Mouse (Mus musculus) heart, embryonic 13.5 days (tissue): ENCODE results near the gene H2al1b. TPM values are rescaled to one million over a fixed set of nuclear protein-coding genes. Genes with fewer than 3 reads are reported as not detected.
"Not testable (repeated sequence)": the region's sequence is repeated elsewhere in the genome, so short reads cannot be mapped to it uniquely, and the experiment has no call there.

Experiments
- ATAC-seq: fragments of 200-750 bp; cut with Nextera tagmentation; 2 replicates; pipeline ENCODE4 v1.8.0; 2017; ENCODE audit warnings: moderate TSS enrichment; ENCODE audit not compliant: insufficient number of reproducible peaks, low FRiP score, low TSS enrichment; ENCODE audit errors: extremely low read depth
- H3K27ac ChIP-seq: fragments of 300-500 bp; sonication (generic); replicated peaks from 2 replicates; pipeline ENCODE4 v1.5.1; 2015; ENCODE audit warnings: moderate library complexity, mild to moderate bottlenecking, inconsistent platforms
- H3K27me3 ChIP-seq: fragments of 300-500 bp; sonication (generic); replicated peaks from 2 replicates; pipeline ENCODE4 v1.6.1; 2015; ENCODE audit warnings: mild to moderate bottlenecking, inconsistent platforms
- H3K36me3 ChIP-seq: fragments of 300-500 bp; sonication (generic); 2 replicates; pipeline ENCODE4 v1.6.1; 2015; ENCODE audit warnings: mild to moderate bottlenecking, inconsistent platforms
- H3K4me1 ChIP-seq: fragments of 300-500 bp; sonication (generic); 2 replicates; pipeline ENCODE4 v1.6.1; 2015; ENCODE audit warnings: inconsistent platforms
- H3K4me2 ChIP-seq: fragments of 300-500 bp; sonication (generic); 2 replicates; pipeline ENCODE4 v1.6.1; 2015; ENCODE audit warnings: inconsistent platforms, mild to moderate bottlenecking, moderate library complexity
- H3K4me3 ChIP-seq: fragments of 300-500 bp; sonication (generic); 2 replicates; pipeline ENCODE4 v1.5.1; 2015; ENCODE audit warnings: moderate library complexity, mild to moderate bottlenecking, inconsistent platforms
- H3K9ac ChIP-seq: fragments of 300-500 bp; sonication (generic); 2 replicates; pipeline ENCODE4 v1.6.1; 2015; ENCODE audit warnings: inconsistent platforms, mild to moderate bottlenecking, moderate library complexity
- H3K9me3 ChIP-seq: fragments of 300-500 bp; sonication (generic); 2 replicates; pipeline ENCODE4 v1.6.1; 2016; ENCODE audit warnings: inconsistent platforms
- WGBS: fragments of 180-500 bp; shearing (Covaris S2); methylation state at CpG from one replicate; pipeline ENCODE4 v1.1.7; 2015; ENCODE audit warnings: mixed read lengths; 5-methylcytosine and 5-hydroxymethylcytosine counted together
- polyA plus RNA-seq: library from polyadenylated mRNA; unstranded; fragments of >200 nt; fragmentation: Nextera tagmentation; extraction: Ambion mirVana; gene quantifications from 2 replicates; pipeline ENCODE4 v1.2.1, GENCODE M21; 2015

H2al1b gene
- polyA plus RNA-seq, 1 experiment from 2014 or later = not detected

- WGBS = 63% methylated on average over 4 of the region's 4 CpGs
- peaks cover 7% of the 10 kb centered on the region; the same call in 1 of the 2 replicates for H3K4me1 ChIP-seq
- H3K9ac ChIP-seq = no peak overlapping the region
- ATAC-seq = no peak
- H3K9me3 ChIP-seq = no peaks in the 10 kb centered on the region
- H3K4me3 ChIP-seq = no peak overlapping the region
- H3K4me2 ChIP-seq = no peak overlapping the region
- H3K36me3 ChIP-seq = no peaks in the 10 kb centered on the region
- no peak overlapping the region for H3K27ac ChIP-seq
- H3K27me3 ChIP-seq = peaks cover 18% of the 10 kb centered on the region; the same call in 1 of the 2 replicates
Observed at GRCm38 (mm10) chrX:11289244-11289643, 13.0 kb upstream of the H2al1b start.

DNA sequence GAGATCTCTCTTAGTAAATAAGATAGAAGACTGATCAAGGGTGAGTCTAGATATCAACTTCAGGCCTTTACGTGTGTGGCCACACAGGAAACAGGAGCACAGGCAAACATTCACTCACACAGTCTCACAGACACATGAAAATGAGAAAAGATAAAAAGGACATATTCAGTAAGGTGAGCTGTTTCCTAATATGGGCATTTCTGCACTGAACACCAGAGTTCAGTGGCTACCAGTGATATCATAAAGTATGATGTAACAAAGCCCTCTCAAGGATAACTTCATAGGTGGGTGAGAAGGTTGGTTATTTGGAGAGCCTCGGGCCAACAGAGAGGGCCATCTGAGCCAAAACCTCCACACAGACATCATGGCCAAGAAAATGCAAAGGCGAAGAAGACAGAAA, 3.3 kb upstream of the H2al1b start, which contains the start of gene H2al1a:
Gene H2al1a (plus strand): TSS at position 301 of the 400 bp plus-strand sequence.
- not testable (repeated sequence) for H3K27me3 ChIP-seq, H3K9ac ChIP-seq, H3K4me2 ChIP-seq, ATAC-seq, H3K9me3 ChIP-seq, H3K27ac ChIP-seq, H3K4me3 ChIP-seq, H3K4me1 ChIP-seq, H3K36me3 ChIP-seq
- no CpG with 5 or more reads among the region's 3 CpGs for WGBS

DNA sequence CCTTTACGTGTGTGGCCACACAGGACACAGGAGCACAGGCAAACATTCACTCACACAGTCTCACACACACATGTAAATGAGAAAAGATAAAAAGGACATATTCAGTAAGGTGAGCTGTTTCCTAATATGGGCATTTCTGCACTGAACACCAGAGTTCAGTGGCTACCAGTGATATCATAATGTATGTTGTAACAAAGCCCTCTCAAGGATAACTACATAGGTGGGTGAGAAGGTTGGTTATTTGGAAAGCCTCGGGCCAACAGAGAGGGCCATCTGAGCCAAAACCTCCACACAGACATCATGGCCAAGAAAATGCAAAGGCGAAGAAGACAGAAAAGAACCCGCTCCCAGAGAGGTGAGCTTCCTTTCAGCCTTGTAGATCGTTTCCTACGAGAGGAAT, 3.1 kb downstream of the H2al1b start, which contains the start of gene H2al1c:
Gene H2al1c (plus strand): TSS at position 301 of the 400 bp plus-strand sequence.
- not testable (repeated sequence) for H3K4me1 ChIP-seq, H3K27me3 ChIP-seq, H3K4me3 ChIP-seq, H3K27ac ChIP-seq, H3K9ac ChIP-seq, H3K9me3 ChIP-seq, ATAC-seq, H3K4me2 ChIP-seq, H3K36me3 ChIP-seq
- 83% methylated on average over 2 of the region's 6 CpGs for WGBS

- H3K27me3 ChIP-seq, H3K9me3 ChIP-seq, H3K9ac ChIP-seq, H3K4me2 ChIP-seq, H3K4me1 ChIP-seq, ATAC-seq, H3K4me3 ChIP-seq, H3K27ac ChIP-seq, H3K36me3 ChIP-seq: not testable (repeated sequence)
- no CpG with 5 or more reads among the region's 6 CpGs for WGBS
Observed at GRCm38 (mm10) chrX:11308524-11308923, 6.3 kb downstream of the H2al1b start, which contains the start of gene H2al1d. TSS of gene H2al1d (plus strand) at chrX:11308824.

- H3K9me3 ChIP-seq, H3K27ac ChIP-seq, H3K4me2 ChIP-seq, H3K9ac ChIP-seq, H3K4me1 ChIP-seq, ATAC-seq, H3K4me3 ChIP-seq, H3K27me3 ChIP-seq, H3K36me3 ChIP-seq: not testable (repeated sequence)
- WGBS = no CpG with 5 or more reads among the region's 3 CpGs
Observed at GRCm38 (mm10) chrX:11311634-11312033, 9.4 kb downstream of the H2al1b start, which contains the start of gene H2al1e. TSS of gene H2al1e (plus strand) at chrX:11311934.

GRCm38 (mm10) chrX:11314858-11315257, 12.6 kb downstream of the H2al1b start, which contains the start of gene H2al1f:
TSS of gene H2al1f (plus strand) at chrX:11315158.
- not testable (repeated sequence) for H3K36me3 ChIP-seq, H3K9me3 ChIP-seq, ATAC-seq, H3K4me1 ChIP-seq, H3K4me2 ChIP-seq, H3K27me3 ChIP-seq, H3K9ac ChIP-seq, H3K27ac ChIP-seq, H3K4me3 ChIP-seq
- no CpG with 5 or more reads among the region's 6 CpGs for WGBS

DNA sequence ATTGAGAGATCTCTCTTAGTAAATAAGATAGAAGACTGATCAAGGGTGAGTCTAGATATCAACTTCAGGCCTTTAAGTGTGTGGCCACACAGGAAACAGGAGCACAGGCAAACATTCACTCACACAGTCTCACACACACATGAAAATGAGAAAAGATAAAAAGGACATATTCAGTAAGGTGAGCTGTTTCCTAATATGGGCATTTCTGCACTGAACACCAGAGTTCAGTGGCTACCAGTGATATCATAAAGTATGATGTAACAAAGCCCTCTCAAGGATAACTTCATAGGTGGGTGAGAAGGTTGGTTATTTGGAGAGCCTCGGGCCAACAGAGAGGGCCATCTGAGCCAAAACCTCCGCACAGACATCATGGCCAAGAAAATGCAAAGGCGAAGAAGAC, 15.7 kb downstream of the H2al1b start, which contains the start of gene H2al1g:
Gene H2al1g (plus strand): TSS at position 301 of the 400 bp plus-strand sequence.
- not testable (repeated sequence) for H3K27me3 ChIP-seq, H3K9ac ChIP-seq, H3K4me1 ChIP-seq, ATAC-seq, H3K4me2 ChIP-seq, H3K9me3 ChIP-seq, H3K4me3 ChIP-seq, H3K27ac ChIP-seq, H3K36me3 ChIP-seq
- no CpG with 5 or more reads among the region's 3 CpGs for WGBS

- H3K4me3 ChIP-seq, H3K9me3 ChIP-seq, H3K27ac ChIP-seq, H3K4me1 ChIP-seq, H3K36me3 ChIP-seq, ATAC-seq, H3K4me2 ChIP-seq, H3K9ac ChIP-seq, H3K27me3 ChIP-seq: not testable (repeated sequence)
- WGBS = no CpG with 5 or more reads among the region's 6 CpGs
Observed at GRCm38 (mm10) chrX:11321192-11321591, 19.0 kb downstream of the H2al1b start, which contains the start of gene H2al1h. TSS of gene H2al1h (plus strand) at chrX:11321492.

DNA sequence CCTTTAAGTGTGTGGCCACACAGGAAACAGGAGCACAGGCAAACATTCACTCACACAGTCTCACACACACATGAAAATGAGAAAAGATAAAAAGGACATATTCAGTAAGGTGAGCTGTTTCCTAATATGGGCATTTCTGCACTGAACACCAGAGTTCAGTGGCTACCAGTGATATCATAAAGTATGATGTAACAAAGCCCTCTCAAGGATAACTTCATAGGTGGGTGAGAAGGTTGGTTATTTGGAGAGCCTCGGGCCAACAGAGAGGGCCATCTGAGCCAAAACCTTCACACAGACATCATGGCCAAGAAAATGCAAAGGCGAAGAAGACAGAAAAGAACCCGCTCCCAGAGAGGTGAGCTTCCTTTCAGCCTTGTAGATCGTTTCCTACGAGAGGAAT, 22.1 kb downstream of the H2al1b start, which contains the start of gene H2al1i:
Gene H2al1i (plus strand): TSS at position 301 of the 400 bp plus-strand sequence.
- WGBS = 100% methylated on average over 1 of the region's 5 CpGs

DNA sequence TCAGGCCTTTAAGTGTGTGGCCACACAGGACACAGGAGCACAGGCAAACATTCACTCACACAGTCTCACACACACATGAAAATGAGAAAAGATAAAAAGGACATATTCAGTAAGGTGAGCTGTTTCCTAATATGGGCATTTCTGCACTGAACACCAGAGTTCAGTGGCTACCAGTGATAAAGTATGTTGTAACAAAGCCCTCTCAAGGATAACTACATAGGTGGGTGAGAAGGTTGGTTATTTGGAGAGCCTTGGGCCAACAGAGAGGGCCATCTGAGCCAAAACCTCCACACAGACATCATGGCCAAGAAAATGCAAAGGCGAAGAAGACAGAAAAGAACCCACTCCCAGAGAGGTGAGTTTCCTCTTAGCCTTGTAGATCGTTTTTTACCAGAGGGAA, 25.3 kb downstream of the H2al1b start, which contains the start of gene H2al1j:
Gene H2al1j (plus strand): TSS at position 301 of the 400 bp plus-strand sequence.
- H3K27ac ChIP-seq, H3K4me1 ChIP-seq, H3K4me2 ChIP-seq, H3K36me3 ChIP-seq, H3K4me3 ChIP-seq, ATAC-seq, H3K9ac ChIP-seq, H3K9me3 ChIP-seq: not testable (repeated sequence)
- H3K27me3 ChIP-seq = peaks cover 21% of the 10 kb centered on the region; the same call in 1 of the 2 replicates
- WGBS = 76% methylated on average over 2 of the region's 2 CpGs

More for the DNA sequence above, 22.1 kb downstream of the H2al1b start, which contains the start of gene H2al1i:
- H3K27ac ChIP-seq, H3K4me3 ChIP-seq, H3K36me3 ChIP-seq, H3K4me1 ChIP-seq, H3K9me3 ChIP-seq, H3K9ac ChIP-seq, ATAC-seq, H3K27me3 ChIP-seq, H3K4me2 ChIP-seq: not testable (repeated sequence)

DNA sequence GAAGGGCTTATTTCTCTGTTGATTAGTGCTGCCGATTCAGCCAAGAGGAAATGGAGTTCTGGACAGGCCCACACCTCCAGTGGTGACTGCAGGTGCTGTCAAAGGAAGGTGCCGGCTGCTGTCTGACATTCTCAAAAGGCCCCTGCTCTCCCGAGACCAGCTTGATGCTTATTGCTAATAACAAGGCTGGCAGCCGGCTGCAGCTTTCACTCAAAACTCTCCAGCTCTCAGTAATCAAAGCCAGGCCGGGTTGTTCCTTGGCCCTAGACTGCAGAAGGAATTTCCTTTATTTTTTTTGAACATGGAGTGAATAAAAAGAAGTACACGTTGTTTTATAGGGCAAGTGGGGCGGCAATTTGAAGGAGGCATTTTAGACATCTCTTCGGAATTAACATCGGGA, 43.5 kb downstream of the H2al1b start:
- Histone ChIP-seq H3K27ac (no peak overlapping the region), H3K27me3 (peaks cover 9% of the 10 kb centered on the region; the same call in 1 of the 2 replicates), H3K4me1 (no peaks in the 10 kb centered on the region), H3K4me3 (no peak overlapping the region), H3K4me2 (no peak overlapping the region), H3K9me3 (no peaks in the 10 kb centered on the region), H3K9ac (no peak overlapping the region), H3K36me3 (no peaks in the 10 kb centered on the region)
- no peak for ATAC-seq
- 52% methylated on average over 9 of the region's 9 CpGs for WGBS

DNA sequence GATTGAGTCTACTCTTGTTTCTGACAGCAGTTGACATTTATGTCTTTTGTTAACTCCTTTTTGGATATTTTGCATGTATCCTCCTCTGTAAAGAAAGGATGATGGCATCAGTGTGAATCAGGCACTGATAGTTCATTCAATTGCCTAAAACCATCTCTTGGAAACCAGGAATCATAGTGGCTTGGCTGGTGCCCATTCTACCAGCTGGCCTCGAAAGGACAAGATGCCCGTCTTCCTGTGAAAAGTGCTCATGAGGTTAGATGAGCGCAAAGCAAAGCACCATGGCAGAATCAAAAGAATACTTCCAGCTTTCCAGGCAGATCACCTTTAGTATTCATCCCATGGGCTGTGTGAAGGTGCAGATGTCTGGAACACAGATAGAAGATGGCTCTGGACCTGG, 44.5 kb downstream of the H2al1b start:
- ATAC-seq = no peak
- 78% methylated on average over 3 of the region's 3 CpGs for WGBS
- Histone ChIP-seq H3K4me3 (no peak overlapping the region), H3K27ac (no peak overlapping the region), H3K9ac (no peak overlapping the region), H3K9me3 (no peaks in the 10 kb centered on the region), H3K27me3 (peaks cover 12% of the 10 kb centered on the region; the same call in 1 of the 2 replicates), H3K36me3 (no peaks in the 10 kb centered on the region), H3K4me2 (no peak overlapping the region), H3K4me1 (no peaks in the 10 kb centered on the region)
